Comparison of ENCODE assay signal across 14 mouse cellular contexts in genomic region chr8:104110498-104111134, GRCm38 (mm10). TPM values are rescaled to one million over a fixed set of nuclear protein-coding genes. Genes with fewer than 3 reads are reported as not detected.
DNase-seq lines count a peak whose midpoint lies in the region; ATAC-seq and TF ChIP-seq lines count a peak whose summit lies in the region.
"Had no signal": no experiment of that assay in that cellular context is flagged by ENCODE, and none has a peak within 500 bp of the region (broad histone marks: within the 10 kb centered on the region; RNA-seq: fewer than 3 reads in every experiment).

No protein-coding gene starts in this region.

- H3K4me3 ChIP-seq in CH12.LX (replicated peaks in 1 of 3; ENCODE audit: low read depth in 2 of 3, low read length in 2 of 3, poor library complexity in 1 of 3), result peak overlapping the region in 1 of 3 experiments; percentile 1
- no peak overlapping the region for H3K4me3 ChIP-seq in cortical plate, adult 2 months (ENCODE audit: insufficient read depth, low read length)
- H3K4me3 ChIP-seq: hindbrain, embryonic 15.5 days had no signal

- TF ChIP-seq POLR2A in CH12.LX (IDR thresholded peaks at IDR 0.05; ENCODE audit: low read depth, low read length), result no peak
- no peak for TF ChIP-seq POLR2A in cortical plate, adult 2 months (IDR thresholded peaks at IDR 0.05; ENCODE audit: extremely low read depth, insufficient read depth, low read length)

- peaks cover 5 to 17% of the 10 kb centered on the region in 2 experiments for H3K4me1 ChIP-seq in CH12.LX (ENCODE audit: control insufficient read depth in 1 of 2, insufficient read depth in 2 of 2)
- no peaks in the 10 kb centered on the region for H3K4me1 ChIP-seq in cortical plate, adult 2 months (ENCODE audit: control insufficient read depth, insufficient read depth, low read length)
- H3K4me1 ChIP-seq: hindbrain, embryonic 15.5 days had no signal

- peak; percentile 52 for ATAC-seq in monocyte, adult 5-6 weeks (replicated peaks; ENCODE audit: insufficient number of reproducible peaks, low FRiP score, low TSS enrichment, poor library complexity, severe bottlenecking)

- H3K27me3 ChIP-seq in CH12.LX (replicated peaks), result no peaks in the 10 kb centered on the region
- H3K27me3 ChIP-seq: hindbrain, embryonic 15.5 days had no signal

- H3K27ac ChIP-seq in CH12.LX (ENCODE audit: insufficient read depth, low read depth), result 0 out of 2 replicates have a peak overlapping the region, but pooled peaks have one; percentile 8
- H3K27ac ChIP-seq in cortical plate, adult 2 months (ENCODE audit: insufficient read depth, low read length), result 0 out of 2 replicates have a peak overlapping the region, but pooled peaks have one; percentile 30
- H3K27ac ChIP-seq: hindbrain, embryonic 15.5 days had no signal

- peak; percentile 68 for TF ChIP-seq EP300 in CH12.LX (IDR thresholded peaks at IDR 0.05; ENCODE audit: low read length)

- H3K9me3 ChIP-seq in CH12.LX (replicated peaks; ENCODE audit: low read length), result no peaks in the 10 kb centered on the region
- H3K9me3 ChIP-seq: hindbrain, embryonic 15.5 days had no signal

- no peaks in the 10 kb centered on the region for H3K36me3 ChIP-seq in CH12.LX (replicated peaks in 1 of 2; ENCODE audit: control insufficient read depth in 1 of 2, insufficient read depth in 1 of 2, low read length in 1 of 2)
- H3K36me3 ChIP-seq: hindbrain, embryonic 15.5 days had no signal

- TF ChIP-seq CTCF in CH12.LX (conservative IDR thresholded peaks at IDR 0.05 in 1 of 2, IDR thresholded peaks at IDR 0.05 in 1 of 2; ENCODE audit: low read depth in 2 of 2, low read length in 2 of 2), result no peak
- TF ChIP-seq CTCF in cortical plate, adult 2 months (IDR thresholded peaks at IDR 0.05; ENCODE audit: extremely low read depth, insufficient read depth, low read length), result no peak

- H3K9ac ChIP-seq in CH12.LX (ENCODE audit: insufficient read depth, low read depth), result no peak overlapping the region
- H3K9ac ChIP-seq: hindbrain, embryonic 15.5 days had no signal

- in situ Hi-C loops in CH12.LX (cut with MboI; ENCODE audit: low pct_ligation_motif_present, low pct_unique_long_range_greater_than_20kb, low sequenced_read_pairs), result no loop called here

- H3K79me2 ChIP-seq in CH12.LX (replicated peaks; ENCODE audit: control insufficient read depth, extremely low read depth, insufficient read depth, poor library complexity, severe bottlenecking), result no peaks in the 10 kb centered on the region

- H3K4me2 ChIP-seq in CH12.LX (ENCODE audit: insufficient read depth, low read depth, poor library complexity, severe bottlenecking), result no peak overlapping the region
- H3K4me2 ChIP-seq: hindbrain, embryonic 15.5 days; midbrain, embryonic 11.5 days had no signal

- peak; percentile 32 for DNase-seq in kidney, adult 9 months
- DNase-seq in kidney, adult 18-20 months, result no peak
- peak; percentile 84 for DNase-seq in CH12.LX (ENCODE audit: extremely low read depth)
- no peak for DNase-seq in urinary bladder, adult 18-20 months (ENCODE audit: low spot score in 2 of 2)
- DNase-seq in right cerebral cortex, postnatal 25 days, result no peak
- no peak for DNase-seq in adrenal gland, adult 8-10 months
- DNase-seq: adrenal gland, adult 2 months; cerebellum, adult 8-10 months; thymus, postnatal 14 days had no signal

- dilution Hi-C loops in CH12.LX (cut with MboI; ENCODE audit: extremely low pct_ligation_motif_present, extremely low pct_unique_long_range_greater_than_20kb, low sequenced_read_pairs), result no loop called here

- TF ChIP-seq RAD21 in CH12.LX (IDR thresholded peaks at IDR 0.05; ENCODE audit: low read depth, low read length), result no peak

TF ChIP-seq in CH12.LX, 34 proteins besides CTCF, POLR2A, EP300 and RAD21:
- 0 out of 2 replicates have a peak, but pooled peaks have one; percentile 13 for TF ChIP-seq MAFK (IDR thresholded peaks at IDR 0.05; ENCODE audit: insufficient replicate concordance, low read length)
- TF ChIP-seq ETS1 (conservative IDR thresholded peaks at IDR 0.05; ENCODE audit: low read depth, low read length), result peak; percentile 56
- TF ChIP-seq MYC (IDR thresholded peaks at IDR 0.05; ENCODE audit: low read depth, low read length), result no peak
- TF ChIP-seq USF2 (conservative IDR thresholded peaks at IDR 0.05; ENCODE audit: low read depth, low read length), result no peak
- no peak for TF ChIP-seq ZNF384 (IDR thresholded peaks at IDR 0.05; ENCODE audit: low read depth, low read length)
- TF ChIP-seq ZMIZ1 (IDR thresholded peaks at IDR 0.05; ENCODE audit: low read depth, low read length), result no peak
- TF ChIP-seq CHD2 (IDR thresholded peaks at IDR 0.05; ENCODE audit: low read length), result no peak
- no peak for TF ChIP-seq MXI1 (IDR thresholded peaks at IDR 0.05; ENCODE audit: low read depth, low read length)
- no peak for TF ChIP-seq ZC3H11A (IDR thresholded peaks at IDR 0.05; ENCODE audit: low read depth, low read length)
- peak; percentile 58 for TF ChIP-seq ELF1 (IDR thresholded peaks at IDR 0.05; ENCODE audit: low read depth, low read length)
- TF ChIP-seq BHLHE40 (IDR thresholded peaks at IDR 0.05; ENCODE audit: low read depth, low read length), result peak; percentile 68
- no peak for TF ChIP-seq SMC3 (IDR thresholded peaks at IDR 0.05; ENCODE audit: low read depth, low read length)
- TF ChIP-seq POLR2AphosphoS2 (IDR thresholded peaks at IDR 0.05; ENCODE audit: low read depth, low read length), result no peak
- no peak for TF ChIP-seq E2F4 (IDR thresholded peaks at IDR 0.05; ENCODE audit: insufficient replicate concordance, low read depth, low read length)
- no peak for TF ChIP-seq KAT2A (IDR thresholded peaks at IDR 0.05; ENCODE audit: insufficient replicate concordance, low read length)
- TF ChIP-seq USF1 (IDR thresholded peaks at IDR 0.05; ENCODE audit: low read depth, low read length), result no peak
- TF ChIP-seq NRF1 (IDR thresholded peaks at IDR 0.05; ENCODE audit: low read depth, low read length), result no peak
- TF ChIP-seq TCF12 (IDR thresholded peaks at IDR 0.05; ENCODE audit: low read depth, low read length), result 0 out of 2 replicates have a peak, but pooled peaks have one; percentile 15
- TF ChIP-seq ZKSCAN1 (IDR thresholded peaks at IDR 0.05; ENCODE audit: borderline replicate concordance, low read depth, low read length), result no peak
- TF ChIP-seq MAX (IDR thresholded peaks at IDR 0.05; ENCODE audit: low read length), result no peak
- peak; percentile 83 for TF ChIP-seq IRF4 (IDR thresholded peaks at IDR 0.05; ENCODE audit: low read depth, low read length)
- TF ChIP-seq RCOR1 (conservative IDR thresholded peaks at IDR 0.05; ENCODE audit: low read depth, low read length), result no peak
- no peak for TF ChIP-seq PAX5 (IDR thresholded peaks at IDR 0.05; ENCODE audit: low read length)
- TF ChIP-seq MAZ (IDR thresholded peaks at IDR 0.05; ENCODE audit: low read depth, low read length), result no peak
- TF ChIP-seq UBTF (IDR thresholded peaks at IDR 0.05; ENCODE audit: low read depth, low read length), result no peak
- TF ChIP-seq JUND (conservative IDR thresholded peaks at IDR 0.05; ENCODE audit: low read depth, low read length), result peak; percentile 63
- peak; percentile 19; the same call in 1 of the 2 replicates for TF ChIP-seq JUN (IDR thresholded peaks at IDR 0.05; ENCODE audit: insufficient read depth, low read depth, low read length)
- TF ChIP-seq SIN3A (IDR thresholded peaks at IDR 0.05; ENCODE audit: low read length), result no peak
- peak; percentile 48 for TF ChIP-seq HCFC1 (IDR thresholded peaks at IDR 0.05; ENCODE audit: low read depth, low read length)
- TF ChIP-seq CHD1 (IDR thresholded peaks at IDR 0.05; ENCODE audit: low read depth, low read length), result no peak
- no peak for TF ChIP-seq GABPA (IDR thresholded peaks at IDR 0.05; ENCODE audit: insufficient replicate concordance, low read depth, low read length)

RNA-seq across cellular contexts. Expression of gene Cdh5, which starts 9.2 kb away (rescaled TPM):
- total RNA-seq in CH12.LX (2012; rRNA removed), result 0.25 and 0.34 TPM in 2 replicates
- total RNA-seq in CH12.LX (2014; rRNA removed), result 0.20 and 0.48 TPM in 2 replicates
- 1.7 and 1.8 TPM in 2 replicates for polyA plus RNA-seq in CH12.LX (2012; ENCODE audit: insufficient read length, low read depth)
- polyA plus RNA-seq in cortical plate, adult 2 months (2012; rRNA removed), result 11.7 and 11.8 TPM in 2 replicates
- total RNA-seq in monocyte, adult 5-6 weeks (2017), result not detected in 3 replicates
- total RNA-seq in adrenal gland, adult 8-10 months (2022), result 10 to 100 TPM; 35.5 to 62.6 (median 44.2) TPM
- total RNA-seq: MEL had no signal

RNA-seq across cellular contexts. Expression of gene Bean1, which starts 59.6 kb away (rescaled TPM):
- total RNA-seq in CH12.LX (2012; rRNA removed) (not detected in 2 replicates), CH12.LX (2014; rRNA removed) (not detected in 2 replicates)
- polyA plus RNA-seq in CH12.LX (2012; ENCODE audit: insufficient read length, low read depth), result not detected in 2 replicates
- polyA plus RNA-seq in cortical plate, adult 2 months (2012; rRNA removed), result 24.7 and 25.0 TPM in 2 replicates
- 0.19 TPM in 1 of 3 replicates, not detected in the others for total RNA-seq in monocyte, adult 5-6 weeks (2017)
- total RNA-seq in adrenal gland, adult 8-10 months (2022), result 10 to 100 TPM in 1 of 4 experiments, 1 to 10 TPM in 3; 3.3 to 10.8 (median 4.8) TPM
- total RNA-seq: MEL had no signal

Comparison
In these comparisons a context has a peak if more than half of its experiments do, and no peak if none do; other contexts are left out.
1. DNase-seq: peak in kidney, adult 9 months (single experiment) and CH12.LX (single experiment); none in kidney, adult 18-20 months (single experiment), urinary bladder, adult 18-20 months (0 of 2), right cerebral cortex, postnatal 25 days (single experiment) and adrenal gland, adult 8-10 months (single experiment).
2. RNA of gene Cdh5, which starts 9.2 kb away (total RNA-seq): 35.5 to 62.6 TPM in adrenal gland, adult 8-10 months; 0.20 to 0.48 TPM in CH12.LX and not detected in monocyte, adult 5-6 weeks; every median in the first group is over 10 times any median in the second.